Mouse (Mus musculus): ENCODE data around the gene Scd2.
"Not testable (repeated sequence)": the region's sequence is repeated elsewhere in the genome, so short reads cannot be mapped to it uniquely, and the experiment has no call there.

Scd2 gene

DNA sequence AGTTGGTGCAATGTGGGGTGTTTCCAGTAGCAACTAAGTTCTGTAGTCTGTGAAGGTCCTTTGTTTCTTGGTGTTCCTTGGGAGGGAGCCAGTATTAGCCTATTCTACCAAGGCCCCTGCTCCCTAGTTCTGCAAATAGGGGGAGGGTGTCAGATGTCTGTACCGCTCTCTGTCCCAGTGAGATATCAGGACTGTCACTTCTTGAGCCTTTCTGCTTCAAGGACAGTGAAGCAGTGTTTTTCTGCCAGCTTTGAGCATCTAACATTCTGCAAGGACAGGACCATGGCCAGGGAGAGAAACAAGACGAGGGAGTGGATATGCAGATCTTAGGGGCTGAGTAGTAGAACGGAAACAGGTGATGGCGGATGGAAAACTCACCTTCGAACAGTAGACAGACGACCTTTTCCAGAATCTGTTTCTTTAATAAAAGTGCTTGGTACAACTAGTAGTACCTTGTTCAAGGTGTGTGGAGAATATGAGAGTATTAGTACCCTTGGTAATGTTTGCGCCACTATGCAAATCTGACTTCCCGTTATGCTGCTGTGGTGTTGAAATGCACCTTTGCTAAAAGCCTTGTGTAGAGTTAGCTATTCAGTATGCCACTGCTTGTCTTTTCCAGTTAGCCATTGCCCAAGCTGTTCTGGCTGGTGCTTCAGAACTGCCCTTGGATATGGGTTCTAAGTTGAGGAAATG, 3.7 kb downstream of the Scd2 start:
- no peak for DNase-seq (ENCODE audit: low read depth)

DNA sequence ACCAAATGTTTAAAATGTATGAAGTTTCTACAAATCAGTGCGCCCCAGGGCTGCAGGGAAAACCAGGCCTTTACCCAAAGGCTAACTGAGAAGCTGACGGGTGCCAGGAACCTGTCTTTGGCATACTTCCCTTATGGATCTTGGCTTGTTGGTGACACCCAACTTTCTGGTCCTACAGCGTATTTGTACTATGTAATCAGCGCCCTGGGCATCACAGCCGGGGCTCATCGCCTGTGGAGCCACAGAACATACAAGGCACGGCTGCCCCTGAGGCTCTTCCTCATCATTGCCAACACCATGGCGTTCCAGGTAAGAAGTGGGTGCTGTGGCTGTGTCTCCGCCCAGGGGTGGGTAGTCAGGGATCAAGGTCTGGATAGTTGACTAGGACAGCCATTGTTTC, 4.4 kb downstream of the Scd2 start:
- DNase-seq (ENCODE audit: low read depth): no peak

DNA sequence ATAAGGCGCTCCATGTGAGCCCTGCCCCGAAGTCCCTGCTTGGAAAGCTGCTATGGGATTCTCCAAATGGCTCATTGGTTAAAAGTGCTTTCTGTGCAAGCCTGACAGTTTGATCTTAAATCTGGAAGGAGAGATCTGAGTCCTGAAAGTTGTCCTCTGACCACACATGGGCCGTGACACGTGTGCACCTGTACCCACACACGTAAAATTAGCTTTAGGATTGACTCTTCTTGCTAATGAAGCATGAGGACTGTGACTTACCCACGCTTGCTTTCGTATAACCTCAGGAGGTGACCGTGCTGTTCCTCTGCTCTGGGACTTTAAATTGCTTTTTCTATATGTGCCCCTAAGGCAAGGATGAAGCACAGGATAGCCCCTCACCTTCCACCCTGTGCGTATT, 5.6 kb downstream of the Scd2 start:
- no peak for DNase-seq (ENCODE audit: low read depth)

DNA sequence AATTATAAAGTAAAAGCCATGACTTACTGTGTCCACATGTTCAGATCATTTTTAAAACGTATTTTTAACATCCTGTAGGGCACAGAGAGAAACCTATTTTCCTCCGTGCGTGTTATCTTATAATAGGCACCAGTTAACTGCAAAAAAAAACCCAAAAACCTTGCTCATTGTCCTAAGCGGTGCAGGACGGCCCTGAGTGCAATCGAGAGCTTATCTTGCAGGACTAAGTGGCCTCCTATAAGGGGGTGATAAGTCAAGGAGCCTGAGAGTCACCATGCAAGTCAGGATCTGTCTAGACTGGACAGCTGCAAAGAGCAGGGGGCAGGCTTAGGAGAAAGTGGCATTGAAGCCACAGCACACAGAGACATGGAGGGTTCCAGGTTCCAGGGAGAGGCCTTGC, 6.4 kb downstream of the Scd2 start:
- DNase-seq (ENCODE audit: low read depth): no peak

DNA sequence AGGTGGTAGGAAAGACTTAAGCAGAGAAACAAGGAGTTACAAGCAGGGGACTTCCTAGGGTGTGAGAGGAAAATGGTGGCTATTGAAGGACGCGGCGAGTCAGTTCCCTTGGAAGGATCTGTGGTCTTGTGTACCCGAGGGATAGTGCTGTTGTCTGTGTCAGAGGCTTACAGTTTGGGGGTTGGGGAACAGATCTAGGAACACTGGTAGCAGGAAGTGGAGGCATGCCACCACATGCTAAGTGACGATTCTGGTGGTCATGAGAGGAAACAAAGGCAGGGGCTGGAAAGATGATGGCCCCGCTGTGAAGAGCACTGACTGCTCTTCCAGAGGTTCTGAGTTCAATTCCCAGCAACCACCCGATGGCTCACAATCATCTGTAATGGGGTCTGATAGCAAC, 7.0 kb downstream of the Scd2 start:
- DNase-seq (ENCODE audit: low read depth): no peak

DNA sequence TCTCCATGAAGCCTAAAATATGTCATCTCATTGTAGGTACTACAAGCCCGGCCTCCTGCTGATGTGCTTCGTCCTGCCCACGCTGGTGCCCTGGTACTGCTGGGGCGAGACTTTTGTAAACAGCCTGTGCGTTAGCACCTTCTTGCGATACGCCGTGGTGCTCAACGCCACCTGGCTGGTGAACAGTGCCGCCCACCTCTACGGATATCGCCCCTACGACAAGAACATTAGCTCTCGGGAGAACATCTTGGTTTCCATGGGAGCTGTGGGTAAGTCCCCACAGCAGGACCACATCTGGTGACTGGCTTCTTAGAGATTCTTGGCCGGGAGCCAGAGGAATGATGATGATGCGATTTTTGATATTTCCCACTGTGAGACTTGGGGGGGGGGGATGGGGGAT, 7.7 kb downstream of the Scd2 start:
- DNase-seq (ENCODE audit: low read depth): peak; percentile 88

DNA sequence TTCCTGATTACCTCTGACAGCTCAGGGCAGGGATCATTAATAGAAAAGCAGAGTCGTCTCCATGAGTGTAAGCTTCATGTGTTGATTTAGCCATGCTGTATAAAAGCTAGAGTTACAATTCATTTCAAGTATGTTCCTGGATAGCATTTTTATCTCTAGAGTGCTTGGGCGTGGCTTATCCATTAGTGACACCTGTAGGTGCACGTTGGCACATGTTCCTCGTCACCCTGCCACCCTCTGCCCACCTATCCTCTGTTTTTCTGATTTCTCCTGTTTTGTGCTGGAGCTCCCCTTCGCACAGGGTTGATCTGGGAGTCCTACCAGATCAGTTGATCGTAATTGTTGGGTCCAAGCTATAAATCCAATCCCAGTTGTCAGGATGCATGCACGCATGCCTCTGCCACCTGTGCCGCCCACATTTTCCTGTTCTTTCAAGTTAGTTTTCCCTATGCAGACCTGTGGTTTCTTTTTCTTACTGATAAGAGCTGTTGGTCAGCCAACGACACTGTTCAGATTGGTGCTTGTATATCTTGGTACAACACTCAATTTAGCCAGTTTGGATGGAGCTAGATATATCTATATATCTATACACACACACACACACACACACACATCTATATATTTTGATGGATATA, 8.3 kb downstream of the Scd2 start:
- DNase-seq (ENCODE audit: low read depth): no peak

DNA sequence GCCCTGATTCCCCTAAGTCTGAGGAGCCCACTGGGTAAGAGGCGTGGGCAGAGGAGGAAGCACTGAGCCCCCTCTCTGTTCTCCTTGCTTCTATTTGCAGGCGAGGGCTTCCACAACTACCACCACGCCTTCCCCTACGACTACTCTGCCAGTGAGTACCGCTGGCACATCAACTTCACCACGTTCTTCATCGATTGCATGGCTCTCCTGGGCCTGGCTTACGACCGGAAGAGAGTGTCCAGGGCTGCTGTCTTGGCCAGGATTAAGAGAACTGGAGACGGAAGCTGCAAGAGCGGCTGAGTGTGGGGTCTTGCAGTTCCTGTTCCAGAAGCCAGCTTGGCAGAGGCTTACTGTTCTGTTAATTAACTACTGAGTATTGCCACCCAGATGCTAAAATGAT, 9.4 kb downstream of the Scd2 start:
- no peak for DNase-seq (ENCODE audit: low read depth)

DNA sequence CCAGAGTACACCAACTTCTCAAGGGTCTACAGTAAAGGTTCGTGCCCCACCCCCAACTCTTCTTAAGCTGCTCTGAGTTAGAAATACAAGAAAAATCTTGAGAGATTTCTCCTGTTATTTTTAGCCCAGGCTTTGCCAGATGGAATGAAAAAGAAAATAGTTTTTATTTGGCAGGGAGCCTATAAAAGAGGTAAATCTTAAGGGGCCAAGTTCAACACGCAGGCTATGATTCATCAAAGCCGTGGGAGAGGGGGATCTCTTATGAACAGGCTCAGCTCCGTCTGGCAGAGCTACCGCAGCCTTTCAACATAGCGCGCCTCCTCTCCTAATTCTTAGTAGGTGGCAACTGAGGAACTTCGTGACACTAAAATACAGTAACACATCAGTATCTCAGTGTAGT, 10.0 kb downstream of the Scd2 start:
- peak; percentile 83 for DNase-seq (ENCODE audit: low read depth)

DNA sequence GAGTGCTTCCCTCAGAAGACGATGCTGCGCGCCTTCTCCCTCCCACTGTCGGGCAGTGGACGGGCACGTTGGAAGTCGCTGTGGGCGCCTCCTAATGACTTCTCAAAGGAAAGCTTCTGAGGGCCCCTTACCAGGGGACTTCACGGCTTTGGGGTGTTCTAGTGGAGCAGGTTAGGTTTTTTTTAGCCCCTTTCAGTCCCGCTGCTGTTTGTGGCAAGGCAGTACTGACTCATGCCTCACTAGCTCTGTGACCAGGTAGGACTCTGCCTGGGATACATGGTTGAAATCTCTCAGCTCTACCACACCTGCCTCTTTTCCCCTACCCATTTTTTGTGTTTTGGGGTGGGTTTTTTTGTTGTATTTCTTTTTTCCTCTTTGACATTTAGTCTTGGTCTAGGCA, 10.9 kb downstream of the Scd2 start:
- no peak for DNase-seq (ENCODE audit: low read depth)

DNA sequence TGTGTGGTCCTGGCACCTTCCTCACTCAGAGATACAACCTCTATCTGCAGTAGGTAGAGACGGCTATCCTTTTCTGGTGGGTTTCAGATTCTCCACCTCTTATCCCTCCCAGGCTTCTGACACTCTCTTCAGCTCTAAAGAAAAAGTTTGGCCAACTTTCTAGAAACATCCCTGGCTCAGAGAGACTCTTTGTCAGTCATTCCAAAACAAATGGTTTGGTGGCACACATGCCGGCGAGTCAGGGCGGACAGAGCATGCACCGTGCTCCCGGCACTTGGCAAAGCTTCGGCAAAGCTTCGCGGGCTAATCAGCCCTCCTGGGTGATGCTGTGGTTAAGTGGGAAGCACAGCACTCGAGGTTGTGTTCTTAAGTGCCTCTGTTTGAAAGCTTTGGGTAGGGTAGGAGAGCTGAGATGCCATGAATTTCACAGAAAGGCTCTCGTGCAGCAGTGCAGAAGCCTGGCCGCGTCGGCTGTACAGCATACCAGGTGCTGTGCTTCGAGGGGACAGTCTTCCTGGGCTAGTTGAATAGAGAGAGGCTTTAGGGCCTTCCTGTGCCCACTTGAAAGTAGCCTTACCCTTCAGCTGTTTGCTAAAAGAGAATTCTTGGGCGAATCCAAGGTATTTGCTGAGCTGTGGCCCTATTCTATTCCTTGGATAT, 11.5 kb downstream of the Scd2 start:
- DNase-seq (ENCODE audit: low read depth): no peak

DNA sequence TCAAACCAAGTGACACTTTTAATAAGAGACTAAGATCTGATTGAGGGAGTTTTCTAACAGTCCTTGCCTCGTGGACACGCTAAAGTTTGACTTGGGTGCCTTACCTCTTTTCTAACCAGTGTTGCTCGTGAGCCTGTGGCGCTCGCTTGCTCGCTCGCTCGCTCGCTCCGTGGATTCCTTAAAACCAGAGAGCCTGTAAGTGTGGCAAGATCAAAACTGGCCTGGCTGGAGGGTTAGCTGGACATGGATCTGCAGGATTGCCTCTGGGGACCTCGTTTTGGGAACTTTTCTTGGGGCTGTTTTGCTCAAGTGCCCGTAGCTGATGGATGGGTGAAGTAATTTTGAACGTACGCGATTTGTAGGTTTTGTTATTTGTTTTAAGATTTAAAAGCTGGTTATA, 12.2 kb downstream of the Scd2 start:
- no peak for DNase-seq (ENCODE audit: low read depth)

DNA sequence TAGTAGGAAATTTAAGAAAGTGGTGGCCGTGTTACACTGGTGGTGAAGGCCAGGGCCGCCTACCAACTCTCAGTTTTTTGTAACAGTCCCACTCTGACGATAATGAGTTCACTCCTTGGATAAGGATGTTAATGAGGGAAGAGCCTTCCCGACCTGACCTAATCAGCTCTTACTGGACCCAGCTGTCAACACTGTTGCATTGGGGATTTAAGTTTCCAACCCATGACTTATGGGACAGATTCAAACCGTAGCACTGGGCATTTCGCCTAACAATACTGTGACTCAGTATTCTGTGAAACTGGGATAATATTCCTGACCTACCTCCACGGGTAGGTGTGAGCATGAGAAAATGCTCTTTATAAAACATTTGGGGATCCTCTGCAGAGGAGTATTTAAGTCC, 12.7 kb downstream of the Scd2 start:
- peak; percentile 79 for DNase-seq (ENCODE audit: low read depth)

DNA sequence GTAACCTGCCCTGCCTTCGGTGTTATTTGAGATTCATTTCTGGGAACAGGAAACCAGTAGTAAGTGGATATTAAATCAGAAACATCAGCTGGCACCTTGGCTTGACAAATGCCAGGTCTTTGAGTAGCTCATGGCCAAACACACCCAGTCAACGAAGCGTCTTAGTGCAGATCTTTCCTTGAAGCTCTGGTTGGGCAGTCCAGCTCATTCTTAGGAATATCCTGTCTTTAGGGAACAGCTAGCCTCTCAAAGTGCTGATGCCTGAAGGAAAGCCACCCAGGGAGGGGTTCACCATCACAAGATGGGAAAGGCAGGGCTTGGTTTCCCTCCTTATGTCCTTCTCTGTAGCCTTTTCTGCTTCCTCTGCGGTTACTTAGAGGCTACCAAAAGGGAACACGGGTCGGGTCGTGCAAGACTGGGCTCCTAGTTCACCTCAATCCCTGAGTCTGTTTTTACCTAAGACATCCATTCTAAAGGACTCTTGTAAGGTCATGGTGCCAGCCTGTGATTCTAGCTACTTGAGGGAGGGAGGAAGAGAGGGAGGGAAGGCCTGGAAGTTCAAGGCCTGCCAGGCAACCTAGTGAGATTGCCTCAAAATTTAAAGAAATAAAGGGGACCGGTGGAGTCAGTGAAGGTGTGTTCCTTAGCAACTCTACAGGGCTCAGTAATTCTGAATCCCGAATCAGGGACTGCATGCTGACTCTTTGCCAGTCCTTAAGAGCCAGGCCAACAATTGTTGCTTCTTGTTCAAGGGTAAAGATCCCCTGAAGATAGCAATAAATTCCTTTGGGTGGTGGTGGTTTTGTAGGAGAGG, 13.8 kb downstream of the Scd2 start:
- no peak for DNase-seq (ENCODE audit: low read depth)

DNA sequence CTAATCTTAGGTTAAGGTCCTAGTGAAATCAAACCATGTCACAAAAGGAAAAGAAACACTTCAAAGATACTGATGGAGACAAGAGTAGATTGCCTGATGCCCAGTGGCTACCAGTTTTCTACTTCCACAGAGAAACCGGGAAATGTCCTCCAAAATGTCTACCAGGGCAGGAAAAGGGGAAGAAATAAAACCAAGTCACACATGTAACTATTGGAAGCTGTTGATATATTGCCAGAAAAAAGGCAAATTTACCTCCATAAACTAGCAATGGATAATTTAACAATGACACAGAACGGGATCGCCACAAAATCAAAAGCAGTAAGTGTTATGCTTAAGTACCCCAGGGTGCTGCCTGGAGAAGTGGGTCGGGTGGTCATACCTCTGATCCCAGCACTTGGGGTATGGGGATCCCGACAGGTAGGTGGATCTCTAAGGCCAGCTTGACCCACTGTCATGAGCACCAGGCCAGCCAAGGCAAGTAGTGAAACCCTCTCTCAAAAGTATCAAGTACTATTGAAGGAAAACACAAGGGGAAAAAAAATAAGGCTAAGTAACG, 14.5 kb downstream of the Scd2 start:
- DNase-seq (ENCODE audit: low read depth): no peak

DNA sequence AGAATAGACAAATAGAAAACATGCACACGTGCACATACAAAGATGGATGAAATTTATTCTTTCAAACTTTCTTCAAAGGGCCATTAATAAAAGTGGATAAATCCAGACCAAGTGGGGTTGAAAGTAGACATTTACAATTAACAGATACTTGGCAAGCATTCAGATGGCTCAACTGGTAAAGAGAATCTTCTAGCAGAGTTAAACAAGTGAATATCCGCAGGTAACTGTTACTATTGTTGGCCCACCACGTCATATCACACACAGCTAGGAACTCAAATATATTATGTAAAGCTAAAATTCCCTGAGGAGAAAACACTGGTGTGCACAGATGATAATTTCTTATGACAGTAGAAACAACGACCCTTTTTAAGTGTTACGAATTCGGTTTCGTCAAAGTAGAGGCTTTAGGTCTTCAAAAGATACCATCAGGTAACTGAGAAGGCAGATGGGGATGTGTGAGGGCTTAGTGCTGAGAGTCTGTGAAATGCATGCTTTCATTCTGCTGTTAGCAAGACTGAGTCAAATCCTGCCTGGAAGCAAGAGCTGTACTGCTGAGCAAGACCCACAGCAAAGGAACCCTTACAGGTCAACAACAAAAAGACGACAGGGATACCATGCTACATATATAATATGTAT, 15.3 kb downstream of the Scd2 start:
- DNase-seq (ENCODE audit: low read depth): no peak

DNA sequence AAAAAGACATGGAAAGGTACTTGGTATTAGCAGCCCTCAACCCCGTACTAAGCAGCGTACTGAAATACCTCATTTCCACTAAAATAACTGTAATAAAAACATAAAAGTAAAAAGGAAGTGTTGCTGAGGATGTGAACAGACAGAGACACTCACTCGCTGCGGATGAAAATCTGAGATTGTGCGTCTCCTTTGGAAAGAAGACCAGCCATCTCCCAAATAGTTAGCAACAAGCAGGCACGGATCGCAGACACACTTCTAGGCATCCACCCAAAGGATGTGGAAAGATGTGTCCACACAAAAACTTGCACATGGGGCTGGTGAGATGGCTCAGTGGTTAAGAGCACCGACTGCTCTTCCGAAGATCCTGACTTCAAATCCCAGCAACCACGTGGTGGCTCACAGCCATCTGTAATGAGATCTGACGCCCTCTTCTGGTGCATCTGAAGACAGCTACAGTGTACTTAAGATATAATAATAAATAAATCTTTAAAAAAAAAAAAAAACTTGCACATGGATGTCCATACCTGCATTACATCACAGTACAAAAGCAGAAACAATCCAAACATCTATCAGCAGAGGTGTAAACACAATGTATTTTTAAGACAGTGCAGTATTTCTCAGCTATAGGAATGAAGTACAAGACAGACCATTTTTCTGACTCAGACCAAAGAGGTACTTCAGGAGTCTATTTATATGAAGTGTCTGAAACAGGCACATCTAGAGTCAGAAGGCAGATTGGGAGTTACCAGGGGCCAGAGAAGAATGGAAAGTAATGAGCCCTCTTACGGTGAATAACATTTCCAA, 16.1 kb downstream of the Scd2 start:
- no peak for DNase-seq (ENCODE audit: low read depth)

DNA sequence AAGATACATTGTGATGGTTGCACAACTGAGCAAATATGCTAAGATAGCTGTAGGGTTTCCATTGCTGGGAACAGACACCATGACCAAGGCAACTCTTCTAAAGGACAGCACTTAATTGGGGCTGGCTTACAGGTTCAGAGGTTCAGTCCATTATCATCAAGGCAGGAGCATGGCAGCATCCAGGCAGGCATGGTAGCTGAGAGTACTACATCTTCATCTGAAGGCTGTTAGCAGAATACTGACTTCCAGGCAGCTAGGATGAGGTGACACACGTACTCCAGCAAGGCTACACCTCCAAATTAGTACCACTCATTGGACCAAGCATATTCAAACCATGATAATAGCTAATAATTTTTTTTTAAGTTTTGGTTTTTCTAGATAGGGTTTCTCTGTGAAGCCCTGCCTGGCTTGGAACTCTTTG, 16.7 kb downstream of the Scd2 start:
- not testable (repeated sequence) for DNase-seq (ENCODE audit: low read depth)

DNA sequence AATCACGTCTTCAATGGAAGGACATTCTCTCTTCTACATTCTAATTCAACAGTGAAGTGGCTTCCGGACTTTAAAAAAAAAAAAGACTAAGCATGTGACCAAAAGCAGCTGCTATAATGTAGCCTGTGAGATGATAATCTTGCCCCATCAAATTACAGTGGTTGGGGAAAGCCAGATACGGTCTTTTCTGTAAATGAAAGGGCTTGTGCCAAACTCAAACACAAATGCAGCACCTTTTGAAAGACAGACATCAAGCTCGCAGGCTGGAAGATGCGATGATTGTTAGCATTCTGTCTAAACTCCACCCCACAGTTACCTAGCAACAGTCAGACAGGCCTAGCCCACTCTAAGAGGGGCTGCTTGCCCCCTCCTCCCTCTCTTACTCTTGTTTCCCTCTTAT, 17.3 kb downstream of the Scd2 start:
- no peak for DNase-seq (ENCODE audit: low read depth)

DNA sequence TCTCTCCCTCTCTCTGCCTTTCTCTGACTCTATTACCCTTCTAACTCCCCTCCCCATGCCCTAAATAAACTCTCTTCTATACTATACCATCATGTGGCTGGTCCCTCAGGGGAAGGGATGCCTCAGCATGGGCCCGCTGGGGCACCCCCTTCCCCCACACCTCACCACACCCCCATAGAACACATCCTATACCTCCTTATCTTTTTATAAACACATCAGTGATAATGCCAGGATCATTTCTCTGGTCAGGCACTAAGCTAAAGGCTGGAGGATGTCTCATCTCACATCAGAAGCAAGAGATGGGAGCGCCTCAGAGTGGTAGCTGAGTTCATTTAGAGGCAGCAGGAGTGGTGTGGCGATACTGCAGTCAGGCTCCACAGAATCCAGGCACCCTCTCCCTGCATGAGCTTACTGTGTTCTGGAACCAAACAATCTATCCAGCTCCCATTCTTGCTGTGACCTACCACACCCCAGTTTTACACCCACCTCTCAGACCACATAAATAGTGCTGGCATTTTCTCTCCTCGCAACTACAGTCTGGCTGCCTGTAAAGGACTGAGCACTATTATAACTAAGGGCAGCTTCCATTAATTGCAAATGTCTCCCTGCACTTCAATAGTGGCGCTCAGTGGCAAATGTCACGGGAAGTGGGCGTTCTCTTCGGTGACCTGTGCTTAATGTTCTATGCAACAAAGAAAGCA, 18.0 kb downstream of the Scd2 start:
- DNase-seq (ENCODE audit: low read depth): peak; percentile 57

DNA sequence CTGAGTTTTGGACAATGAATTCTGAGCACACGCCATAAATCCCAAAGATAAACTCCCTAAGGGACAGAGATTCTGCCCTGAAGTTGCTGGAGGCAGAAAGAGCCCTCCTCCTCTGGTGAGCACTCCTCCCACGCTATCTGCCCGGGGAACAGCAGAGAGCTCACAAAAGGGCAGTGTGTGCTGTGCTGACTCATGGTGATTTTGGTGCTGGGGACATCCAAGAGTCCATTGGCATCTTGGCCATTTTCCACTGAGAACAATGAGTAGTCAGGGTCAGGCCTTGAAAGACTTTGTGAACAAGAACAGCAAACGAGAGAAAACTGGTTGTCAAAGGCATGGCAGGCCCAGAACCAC, 18.5 kb downstream of the Scd2 start:
- DNase-seq (ENCODE audit: low read depth): peak; percentile 86
